8 mouse cellular contexts compared by ENCODE assay signal in the genomic region with DNA sequence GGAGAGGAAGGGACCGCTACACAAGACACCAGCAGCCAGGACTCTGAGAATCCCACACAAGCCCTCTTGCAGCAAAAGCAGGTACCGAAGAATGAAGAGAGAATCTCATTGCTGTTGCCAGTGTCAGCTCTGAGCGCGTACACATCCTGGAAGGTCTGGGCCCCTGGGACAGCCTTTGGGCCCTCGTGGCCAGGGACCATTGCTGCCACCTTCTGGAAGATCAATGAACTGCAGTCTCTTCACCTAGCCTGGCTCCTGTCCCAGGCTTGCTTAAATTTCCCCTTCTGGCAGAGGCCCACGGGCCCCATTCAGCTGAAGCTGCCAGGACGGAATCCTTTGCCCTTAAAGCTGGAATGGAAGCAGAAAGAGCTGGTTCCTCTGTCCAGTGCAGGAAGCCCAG. TPM values are rescaled to one million over a fixed set of nuclear protein-coding genes. Genes with fewer than 3 reads are reported as not detected.
DNase-seq lines count a peak whose midpoint lies in the region; ATAC-seq lines count a peak whose summit lies in the region.

No protein-coding gene starts in this region.

- no peak overlapping the region for H3K4me2 ChIP-seq in liver, embryonic 15.5 days

- no peak overlapping the region for H3K4me3 ChIP-seq in liver, embryonic 15.5 days (replicated peaks)

- H3K36me3 ChIP-seq in liver, embryonic 15.5 days (replicated peaks), result 0 out of 2 replicates have a peak, but pooled peaks cover 13% of the 10 kb centered on the region

- H3K4me1 ChIP-seq in liver, embryonic 15.5 days (replicated peaks), result peaks cover 20% of the 10 kb centered on the region; the same call in 1 of the 2 replicates

- peak; percentile 95 for ATAC-seq in common myeloid progenitor, adult 5-6 weeks (replicated peaks; ENCODE audit: low read depth, poor library complexity, severe bottlenecking)
- peak; percentile 49; the same call in 1 of the 2 replicates for ATAC-seq in liver, embryonic 15.5 days (ENCODE audit: insufficient read depth)
- ATAC-seq in neutrophil, adult 5-6 weeks (ENCODE audit: extremely low read depth, insufficient number of reproducible peaks, low FRiP score, poor library complexity, severe bottlenecking), result peak; percentile 69

- intact Hi-C loops in gastrocnemius, postnatal 36 days (cut with DNase I), result loop anchor here (2.0 kb wide), 2 partner anchors 41 to 83 kb away; partner anchors contain the start of gene Nfatc4

- H3K9me3 ChIP-seq in liver, embryonic 15.5 days (replicated peaks), result no peaks in the 10 kb centered on the region

- WGBS in liver, embryonic 15.5 days (ENCODE audit: insufficient replicate concordance), result 37% methylated on average over 7 of the region's 7 CpGs

- H3K9ac ChIP-seq in liver, embryonic 15.5 days, result no peak overlapping the region

- no peak overlapping the region for H3K27ac ChIP-seq in liver, embryonic 15.5 days (replicated peaks)

- H3K27me3 ChIP-seq in liver, embryonic 15.5 days, result no peaks in the 10 kb centered on the region

- DNase-seq in CD4-positive, CD25-positive, alpha-beta regulatory T cell, adult 2 months (ENCODE audit: low read depth, low spot score), result peak; percentile 80
- peak; percentile 88 for DNase-seq in NIH3T3 (ENCODE audit: low read depth)
- DNase-seq in gastrocnemius, postnatal 36 days, result peak; percentile 64 to 66
- DNase-seq in kidney, adult 8-10 months, result peak; percentile 70 to 83
- peak; percentile 66 for DNase-seq in yolk sac, embryonic 10.5 days (ENCODE audit: low spot score)

RNA-seq across cellular contexts. Expression of gene Nynrin, which starts 10.0 kb away (rescaled TPM):
- total RNA-seq in common myeloid progenitor, adult 5-6 weeks (2017), result 5.9 and 6.5 TPM in 2 replicates
- 1 to 10 TPM; 2.1 to 2.7 TPM for total RNA-seq in gastrocnemius, postnatal 36 days (2021)
- polyA plus RNA-seq in liver, embryonic 15.5 days (2015; fragmentation: Nextera tagmentation; extraction: Ambion mirVana), result 2.0 and 2.1 TPM in 2 replicates
- total RNA-seq in neutrophil, adult 5-6 weeks (2017), result 0.23 and 0.25 TPM in 2 replicates

RNA-seq across cellular contexts. Expression of gene Cbln3, which starts 20.4 kb away (rescaled TPM):
- not detected in 2 replicates for total RNA-seq in common myeloid progenitor, adult 5-6 weeks (2017)
- not detected for total RNA-seq in gastrocnemius, postnatal 36 days (2021)
- polyA plus RNA-seq in liver, embryonic 15.5 days (2015; fragmentation: Nextera tagmentation; extraction: Ambion mirVana), result 0.20 and 0.31 TPM in 2 replicates
- 0.37 TPM in 1 of 2 replicates, not detected in the other for total RNA-seq in neutrophil, adult 5-6 weeks (2017)

RNA-seq across cellular contexts. Expression of gene Khnyn, which starts 21.0 kb away (rescaled TPM):
- 17.4 and 20.9 TPM in 2 replicates for total RNA-seq in common myeloid progenitor, adult 5-6 weeks (2017)
- total RNA-seq in gastrocnemius, postnatal 36 days (2021), result 1 to 10 TPM; 6.0 to 7.5 TPM
- polyA plus RNA-seq in liver, embryonic 15.5 days (2015; fragmentation: Nextera tagmentation; extraction: Ambion mirVana), result 8.6 and 10.1 TPM in 2 replicates
- total RNA-seq in neutrophil, adult 5-6 weeks (2017), result 157 and 158 TPM in 2 replicates

RNA-seq across cellular contexts. Expression of gene Sdr39u1, which starts 36.3 kb away (rescaled TPM):
- 7.8 and 11.8 TPM in 2 replicates for total RNA-seq in common myeloid progenitor, adult 5-6 weeks (2017)
- total RNA-seq in gastrocnemius, postnatal 36 days (2021), result 100 to 1,000 TPM; 111 to 122 TPM
- polyA plus RNA-seq in liver, embryonic 15.5 days (2015; fragmentation: Nextera tagmentation; extraction: Ambion mirVana), result 12.8 and 15.5 TPM in 2 replicates
- 9.7 and 16.3 TPM in 2 replicates for total RNA-seq in neutrophil, adult 5-6 weeks (2017)

RNA-seq across cellular contexts. Expression of gene Nfatc4, which starts 40.8 kb away (rescaled TPM):
- not detected in 2 replicates for total RNA-seq in common myeloid progenitor, adult 5-6 weeks (2017)
- total RNA-seq in gastrocnemius, postnatal 36 days (2021), result 1 to 10 TPM; 3.3 TPM
- 0.67 and 0.86 TPM in 2 replicates for polyA plus RNA-seq in liver, embryonic 15.5 days (2015; fragmentation: Nextera tagmentation; extraction: Ambion mirVana)
- total RNA-seq in neutrophil, adult 5-6 weeks (2017), result not detected in 2 replicates
